Comparison of ENCODE assay signal across 16 mouse cellular contexts in the genomic region with DNA sequence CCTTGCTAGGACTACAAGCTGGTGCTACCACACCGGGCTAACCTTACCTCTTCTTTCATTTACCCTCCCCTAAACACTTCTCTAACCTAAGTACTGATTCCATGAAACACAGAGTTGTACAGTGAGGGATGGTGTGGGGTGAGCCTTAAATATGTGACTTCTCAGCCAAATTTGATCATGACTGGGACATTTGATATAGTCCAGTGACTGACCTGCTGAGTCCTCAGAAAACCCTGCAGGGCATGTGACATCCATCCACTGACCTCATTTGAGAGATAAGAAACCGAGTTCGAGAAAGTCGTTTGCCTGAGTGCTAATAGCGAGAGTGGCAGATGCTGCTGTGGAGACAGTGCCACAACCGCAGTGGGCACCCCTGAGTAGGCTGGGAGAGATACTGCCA. TPM values are rescaled to one million over a fixed set of nuclear protein-coding genes. Genes with fewer than 3 reads are reported as not detected.
"Had no signal": no experiment of that assay in that cellular context is flagged by ENCODE, and none has a peak within 500 bp of the region (broad histone marks: within the 10 kb centered on the region; RNA-seq: fewer than 3 reads in every experiment).

No protein-coding gene starts in this region.

- H3K27ac ChIP-seq: limb, embryonic 13.5 days; liver, embryonic 14.5 days; midbrain, embryonic 13.5 days had no signal

- H3K9ac ChIP-seq: limb, embryonic 13.5 days; liver, embryonic 14.5 days; midbrain, embryonic 13.5 days had no signal

- ATAC-seq: midbrain, embryonic 13.5 days had no signal

- H3K9me3 ChIP-seq: limb, embryonic 13.5 days; midbrain, embryonic 13.5 days had no signal

- H3K4me3 ChIP-seq: limb, embryonic 13.5 days; midbrain, embryonic 13.5 days had no signal

- H3K36me3 ChIP-seq: limb, embryonic 13.5 days; midbrain, embryonic 13.5 days had no signal

- H3K4me1 ChIP-seq: limb, embryonic 13.5 days; midbrain, embryonic 13.5 days had no signal

- DNase-seq: kidney, postnatal 14 days; left cerebral cortex, postnatal 4 days; lung, adult 18-20 months; lung, postnatal 36 days; right cerebral cortex, postnatal 25 days; thymus, postnatal 4 days had no signal

- H3K4me2 ChIP-seq: limb, embryonic 13.5 days; midbrain, embryonic 13.5 days had no signal

- H3K27me3 ChIP-seq: limb, embryonic 13.5 days; midbrain, embryonic 13.5 days had no signal

RNA-seq across cellular contexts. Expression of a gene that starts 53.7 kb away (rescaled TPM):
- polyA plus RNA-seq: large intestine, adult 2 months; limb, embryonic 13.5 days; liver, adult 2 months; liver, embryonic 14.5 days; lung, embryonic 16.5 days; midbrain, embryonic 13.5 days; midbrain, postnatal 0 days; neural tube, embryonic 14.5 days; small intestine, adult 2 months; stomach, embryonic 16.5 days had no signal
